Mouse (Mus musculus) heart, embryonic 16.5 days (tissue): ENCODE data around the gene Fga. TPM values are rescaled to one million over a fixed set of nuclear protein-coding genes. Genes with fewer than 3 reads are reported as not detected.

ENCODE experiments used
- ATAC-seq: fragments of 200-750 bp; cut with Nextera tagmentation; replicated peaks from 2 replicates; pipeline ENCODE4 v1.8.0; 2017; ENCODE audit warnings: moderate number of reproducible peaks; ENCODE audit not compliant: insufficient read depth, low FRiP score; ENCODE audit errors: extremely low read depth
- H3K27ac ChIP-seq: fragments of 300-500 bp; sonication (generic); 2 replicates; pipeline ENCODE4 v1.5.1; 2014; ENCODE audit warnings: mild to moderate bottlenecking, low read length, control low read depth, moderate library complexity
- H3K27me3 ChIP-seq: fragments of 300-500 bp; sonication (generic); 2 replicates; pipeline ENCODE4 v1.6.1; 2014; ENCODE audit warnings: low read length, mixed read lengths; ENCODE audit not compliant: control insufficient read depth, insufficient read depth
- H3K36me3 ChIP-seq: fragments of 300-500 bp; sonication (generic); 2 replicates; pipeline ENCODE4 v1.6.1; 2014; ENCODE audit not compliant: control insufficient read depth, insufficient read depth
- H3K4me1 ChIP-seq: fragments of 300-500 bp; sonication (generic); 2 replicates; pipeline ENCODE4 v1.6.1; 2014; ENCODE audit warnings: low read length, mixed read lengths; ENCODE audit not compliant: control insufficient read depth, insufficient read depth
- H3K4me2 ChIP-seq: fragments of 300-500 bp; sonication (generic); 2 replicates; pipeline ENCODE4 v1.6.1; 2014; ENCODE audit warnings: low read depth, mild to moderate bottlenecking, control low read depth, low read length
- H3K4me3 ChIP-seq: fragments of 300-500 bp; sonication (generic); 2 replicates; pipeline ENCODE4 v1.5.1; 2014; ENCODE audit warnings: mild to moderate bottlenecking, control low read depth, low read length
- H3K9ac ChIP-seq: fragments of 300-500 bp; sonication (generic); 2 replicates; pipeline ENCODE4 v1.6.1; 2014; ENCODE audit warnings: low read length, control low read depth
- H3K9me3 ChIP-seq: fragments of 300-500 bp; sonication (generic); replicated peaks from 2 replicates; pipeline ENCODE4 v1.6.1; 2016; ENCODE audit warnings: low read length; ENCODE audit not compliant: control insufficient read depth
- WGBS: fragments of 180-500 bp; shearing (Covaris S2); extraction: QIAGEN DNeasy Blood & Tissue Kit; methylation state at CpG from one replicate; pipeline ENCODE4 v1.1.7; 2014; 5-methylcytosine and 5-hydroxymethylcytosine counted together
- polyA plus RNA-seq: library from polyadenylated mRNA; unstranded; fragments of >200 nt; fragmentation: Nextera tagmentation; extraction: Ambion mirVana; gene quantifications from 2 replicates; pipeline ENCODE4 v1.2.1, GENCODE M21; 2015

Gene Fga
- polyA plus RNA-seq, 1 experiment from 2014 or later, result 1.0 TPM

DNA sequence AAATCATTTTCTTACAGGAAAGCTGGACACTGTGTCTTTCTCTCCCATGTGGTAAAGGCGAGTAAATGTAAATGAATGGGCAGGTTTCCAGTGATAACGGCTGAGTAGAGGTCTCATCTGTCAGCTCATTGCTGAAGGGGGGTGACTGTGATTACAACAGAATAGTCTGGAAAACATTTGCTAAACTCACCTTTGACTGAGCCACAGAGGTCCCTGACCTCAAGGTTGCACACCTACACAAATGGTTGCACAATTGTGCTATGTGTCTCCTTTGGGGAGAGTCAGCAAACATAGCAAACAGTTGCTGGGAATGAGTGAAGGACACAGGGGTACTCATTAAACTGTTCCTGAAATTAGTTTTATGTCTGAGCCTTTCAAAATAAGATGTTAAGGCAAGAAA, 13.0 kb downstream of the Fga start:
- no peak overlapping the region for H3K9ac ChIP-seq
- no peaks in the 10 kb centered on the region for H3K36me3 ChIP-seq
- no peaks in the 10 kb centered on the region for H3K9me3 ChIP-seq
- no peak for ATAC-seq
- WGBS, result 69% methylated on average over 2 of the region's 2 CpGs
- no peak overlapping the region for H3K4me3 ChIP-seq
- no peak overlapping the region for H3K27ac ChIP-seq
- H3K4me2 ChIP-seq, result no peak overlapping the region
- no peaks in the 10 kb centered on the region for H3K4me1 ChIP-seq
- no peaks in the 10 kb centered on the region for H3K27me3 ChIP-seq

- Histone ChIP-seq H3K36me3 (no peaks in the 10 kb centered on the region), H3K4me3 (no peak overlapping the region), H3K4me1 (no peaks in the 10 kb centered on the region), H3K9ac (no peak overlapping the region), H3K27ac (no peak overlapping the region), H3K27me3 (no peaks in the 10 kb centered on the region), H3K4me2 (no peak overlapping the region), H3K9me3 (no peaks in the 10 kb centered on the region)
- ATAC-seq, result no peak
- 52% methylated on average over 4 of the region's 4 CpGs for WGBS
Measured at GRCm38 (mm10) chr3:83039666-83040065, 13.8 kb downstream of the Fga start.

DNA sequence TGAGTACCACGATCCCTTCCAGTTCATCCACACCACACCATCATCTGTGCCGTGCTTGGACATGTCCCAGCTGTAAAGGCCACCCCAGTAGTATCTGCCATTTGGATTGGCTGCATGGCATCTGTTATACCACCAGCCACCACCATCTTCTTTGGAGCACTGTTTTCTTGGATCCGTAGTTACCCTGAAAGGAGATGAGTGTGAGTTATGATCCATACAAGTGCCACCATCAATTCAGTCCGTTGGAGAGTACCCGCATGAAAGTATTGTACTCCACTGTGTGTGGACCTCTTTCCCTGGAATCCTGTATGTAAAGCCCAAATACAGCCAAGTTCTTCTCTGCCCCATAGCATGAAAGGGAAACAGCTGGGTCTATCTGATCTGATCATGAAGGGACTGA, 16.6 kb downstream of the Fga start:
- H3K27me3 ChIP-seq, result no peaks in the 10 kb centered on the region
- 88% methylated on average over 5 of the region's 5 CpGs for WGBS
- no peak overlapping the region for H3K4me3 ChIP-seq
- no peak overlapping the region for H3K9ac ChIP-seq
- no peak overlapping the region for H3K27ac ChIP-seq
- no peak for ATAC-seq
- H3K9me3 ChIP-seq, result no peaks in the 10 kb centered on the region
- no peak overlapping the region for H3K4me2 ChIP-seq
- no peaks in the 10 kb centered on the region for H3K4me1 ChIP-seq
- no peaks in the 10 kb centered on the region for H3K36me3 ChIP-seq

DNA sequence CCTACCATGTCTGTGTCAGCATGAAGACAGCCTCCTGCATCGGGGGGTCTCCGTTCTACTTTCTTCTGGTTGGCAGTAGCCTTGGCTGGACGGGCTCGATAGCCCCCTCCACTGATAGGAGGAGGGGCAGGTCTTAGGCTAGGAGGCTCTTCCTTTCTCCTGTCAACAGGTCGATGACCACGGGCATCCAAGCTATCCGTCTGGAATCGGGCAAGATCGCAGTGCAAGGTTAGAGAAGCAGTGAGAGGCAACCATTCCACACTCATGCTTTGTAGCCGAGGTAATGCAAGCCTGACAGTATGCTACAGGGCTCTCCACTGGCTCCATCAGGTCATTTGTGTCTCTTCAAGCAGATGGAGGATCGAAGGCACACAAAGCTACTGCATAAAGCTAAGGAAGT, 20.8 kb downstream of the Fga start:
- Histone ChIP-seq H3K4me2 (no peak overlapping the region), H3K27ac (no peak overlapping the region), H3K27me3 (no peaks in the 10 kb centered on the region), H3K9ac (no peak overlapping the region), H3K9me3 (no peaks in the 10 kb centered on the region), H3K4me3 (no peak overlapping the region), H3K4me1 (no peaks in the 10 kb centered on the region), H3K36me3 (no peaks in the 10 kb centered on the region)
- WGBS, result 71% methylated on average over 11 of the region's 11 CpGs
- ATAC-seq, result no peak

DNA sequence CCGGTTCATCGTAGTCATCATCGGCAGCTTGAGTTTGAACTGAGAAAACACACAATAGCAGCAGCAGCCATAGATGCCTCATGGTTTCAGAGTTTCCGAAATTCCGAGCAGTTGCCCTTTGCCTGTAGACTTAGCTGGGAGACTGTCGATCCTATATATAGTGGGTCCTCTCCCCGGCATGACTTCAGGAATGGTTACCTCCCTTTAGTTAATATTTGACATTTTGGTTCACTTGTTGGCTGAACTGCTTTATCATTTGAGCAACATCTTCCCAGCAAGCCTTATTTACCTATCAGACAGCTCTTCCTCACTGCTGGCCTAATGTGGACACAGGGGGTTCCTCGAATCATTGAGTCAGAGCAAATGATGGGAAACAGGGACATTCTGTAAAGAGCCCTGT, 23.8 kb downstream of the Fga start, which contains the start of gene Fgb:
Fgb (minus strand) TSS at position 184 of the 400 bp plus-strand sequence.
- ATAC-seq, result no peak
- 78% methylated on average over 8 of the region's 8 CpGs for WGBS
- Histone ChIP-seq H3K27ac (no peak within 1 kb of the TSS), H3K9me3 (no peaks in the 10 kb centered on the region), H3K4me1 (no peaks in the 10 kb centered on the region), H3K9ac (no peak within 1 kb of the TSS), H3K27me3 (no peaks in the 10 kb centered on the region), H3K4me3 (no peak within 1 kb of the TSS), H3K36me3 (no peaks in the 10 kb centered on the region), H3K4me2 (no peak within 1 kb of the TSS)

GRCm38 (mm10) chr3:83050661-83051060, 24.8 kb downstream of the Fga start:
- Histone ChIP-seq H3K27me3 (no peaks in the 10 kb centered on the region), H3K4me2 (no peak overlapping the region), H3K4me3 (no peak overlapping the region), H3K4me1 (no peaks in the 10 kb centered on the region), H3K9me3 (no peaks in the 10 kb centered on the region), H3K27ac (no peak overlapping the region), H3K9ac (no peak overlapping the region), H3K36me3 (no peaks in the 10 kb centered on the region)
- ATAC-seq, result no peak
- WGBS, result 63% methylated on average over 5 of the region's 5 CpGs

GRCm38 (mm10) chr3:83052102-83052501, 26.2 kb downstream of the Fga start:
- no peak for ATAC-seq
- WGBS, result 73% methylated on average over 5 of the region's 5 CpGs
- H3K27me3 ChIP-seq, result no peaks in the 10 kb centered on the region

DNA sequence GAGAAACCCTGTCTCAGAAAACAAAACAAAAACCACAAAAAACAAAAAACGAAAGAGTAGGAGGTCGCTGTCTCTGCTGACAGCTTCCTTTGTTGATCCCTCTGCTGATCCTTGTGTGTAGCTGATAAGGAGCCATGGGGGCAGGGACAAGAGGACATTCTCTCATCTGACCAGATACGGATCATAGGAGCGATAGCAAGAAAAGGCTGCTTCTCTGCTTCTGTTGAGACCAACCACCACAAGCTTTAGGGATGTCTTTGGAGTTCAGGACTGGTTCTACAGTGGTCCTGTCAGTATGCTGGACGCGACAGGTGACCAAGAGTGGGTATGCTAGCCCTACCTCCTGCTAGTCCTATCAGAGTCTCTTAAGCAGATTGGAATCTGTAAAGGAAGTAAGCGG, 27.2 kb downstream of the Fga start:
- H3K4me1 ChIP-seq, result peaks cover 9% of the 10 kb centered on the region
- H3K27me3 ChIP-seq, result no peaks in the 10 kb centered on the region
- H3K9me3 ChIP-seq, result no peaks in the 10 kb centered on the region
- H3K36me3 ChIP-seq, result 0 out of 2 replicates have a peak, but pooled peaks cover 4% of the 10 kb centered on the region
- H3K9ac ChIP-seq, result no peak overlapping the region
- no peak overlapping the region for H3K27ac ChIP-seq
- 80% methylated on average over 7 of the region's 7 CpGs for WGBS
- ATAC-seq, result no peak
- no peak overlapping the region for H3K4me3 ChIP-seq
- H3K4me2 ChIP-seq, result no peak overlapping the region

More at GRCm38 (mm10) chr3:83052102-83052501, 26.2 kb downstream of the Fga start:
- 0 out of 2 replicates have a peak, but pooled peaks cover 3% of the 10 kb centered on the region for H3K36me3 ChIP-seq
- no peak overlapping the region for H3K4me3 ChIP-seq
- peaks cover 9% of the 10 kb centered on the region for H3K4me1 ChIP-seq
- no peak overlapping the region for H3K27ac ChIP-seq
- H3K9ac ChIP-seq, result no peak overlapping the region
- H3K4me2 ChIP-seq, result no peak overlapping the region
- H3K9me3 ChIP-seq, result no peaks in the 10 kb centered on the region

DNA sequence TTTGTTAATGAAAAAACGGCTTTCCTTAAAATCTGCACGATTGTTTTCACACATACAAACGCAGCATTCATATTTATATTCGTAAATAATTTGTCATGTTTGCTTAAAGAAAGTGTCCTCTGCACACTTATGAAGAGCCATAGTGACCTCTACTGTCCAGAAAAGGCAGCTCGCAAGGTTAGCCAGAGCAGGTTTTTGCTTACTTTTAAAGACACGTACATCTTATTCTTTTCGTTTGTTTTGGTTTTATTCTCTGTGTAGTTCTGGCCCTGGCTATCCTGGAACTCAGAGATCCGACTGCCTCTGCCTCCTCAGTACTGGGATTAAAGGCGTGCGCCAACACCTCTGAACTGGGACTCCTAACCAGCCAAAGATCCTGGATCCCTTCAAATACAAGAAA, 27.9 kb downstream of the Fga start:
- Histone ChIP-seq H3K9me3 (no peaks in the 10 kb centered on the region), H3K27me3 (no peaks in the 10 kb centered on the region), H3K4me1 (peaks cover 9% of the 10 kb centered on the region), H3K4me3 (no peak overlapping the region), H3K36me3 (peaks cover 7% of the 10 kb centered on the region), H3K4me2 (no peak overlapping the region), H3K9ac (no peak overlapping the region), H3K27ac (no peak overlapping the region)
- no peak for ATAC-seq
- 24% methylated on average over 10 of the region's 10 CpGs for WGBS

GRCm38 (mm10) chr3:83054759-83055158, 28.9 kb downstream of the Fga start:
- WGBS, result 22% methylated on average over 13 of the region's 13 CpGs
- H3K27me3 ChIP-seq, result no peaks in the 10 kb centered on the region
- H3K9ac ChIP-seq, result no peak overlapping the region
- peaks cover 9% of the 10 kb centered on the region for H3K4me1 ChIP-seq
- no peak overlapping the region for H3K27ac ChIP-seq
- H3K4me2 ChIP-seq, result peak overlapping the region; percentile 55
- ATAC-seq, result no peak
- H3K4me3 ChIP-seq, result peak overlapping the region; percentile 47
- peaks cover 16% of the 10 kb centered on the region for H3K36me3 ChIP-seq
- no peaks in the 10 kb centered on the region for H3K9me3 ChIP-seq
